In the genomic region with DNA sequence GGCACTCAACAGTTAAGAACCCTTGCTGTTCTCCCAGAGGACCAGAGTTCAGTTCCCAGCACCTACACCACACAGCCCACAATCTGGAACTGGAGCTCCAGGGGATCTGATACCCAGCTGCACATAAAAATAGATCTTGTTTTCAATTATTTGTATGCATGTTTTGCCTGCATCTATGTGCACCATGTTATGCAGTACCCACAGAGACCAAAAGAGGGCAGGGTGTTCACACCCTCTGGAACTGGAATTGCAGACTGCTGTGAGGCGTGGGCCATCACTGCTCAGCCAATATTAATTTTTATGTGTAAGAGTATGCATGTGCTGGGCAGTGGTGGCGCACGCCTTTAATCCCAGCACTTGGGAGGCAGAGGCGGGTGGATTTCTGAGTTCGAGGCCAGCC, we compare ENCODE assay signal across 9 mouse cellular contexts. TPM values are rescaled to one million over a fixed set of nuclear protein-coding genes. Genes with fewer than 3 reads are reported as not detected.
DNase-seq lines count a peak whose midpoint lies in the region; ATAC-seq and TF ChIP-seq lines count a peak whose summit lies in the region.
"Had no signal": no experiment of that assay in that cellular context is flagged by ENCODE, and none has a peak within 500 bp of the region (broad histone marks: within the 10 kb centered on the region; RNA-seq: fewer than 3 reads in every experiment).

No protein-coding gene starts in this region.

- H3K4me2 ChIP-seq in forebrain, postnatal 0 days (ENCODE audit: low read depth) = no peak overlapping the region
- H3K4me2 ChIP-seq in forebrain, embryonic 12.5 days = no peak overlapping the region
- no peak overlapping the region for H3K4me2 ChIP-seq in stomach, postnatal 0 days (replicated peaks; ENCODE audit: low read depth)
- H3K4me2 ChIP-seq: stomach, embryonic 15.5 days had no signal

- ATAC-seq in forebrain, postnatal 0 days = no peak
- no peak for ATAC-seq in forebrain, embryonic 12.5 days (ENCODE audit: low FRiP score)
- ATAC-seq in stomach, postnatal 0 days (ENCODE audit: low FRiP score, low TSS enrichment) = no peak
- ATAC-seq in frontal cortex, adult (ENCODE audit: low TSS enrichment) = no peak

- H3K27me3 ChIP-seq in forebrain, postnatal 0 days (ENCODE audit: insufficient read depth, low read length) = no peaks in the 10 kb centered on the region
- H3K27me3 ChIP-seq in forebrain, embryonic 12.5 days = no peaks in the 10 kb centered on the region
- no peaks in the 10 kb centered on the region for H3K27me3 ChIP-seq in stomach, postnatal 0 days (ENCODE audit: control insufficient read depth, insufficient read depth, low read length)
- H3K27me3 ChIP-seq: stomach, embryonic 15.5 days had no signal

- H3K9me3 ChIP-seq in forebrain, postnatal 0 days (ENCODE audit: low read length) = no peaks in the 10 kb centered on the region
- no peaks in the 10 kb centered on the region for H3K9me3 ChIP-seq in forebrain, embryonic 12.5 days
- H3K9me3 ChIP-seq in stomach, postnatal 0 days (ENCODE audit: control insufficient read depth, low read length) = no peaks in the 10 kb centered on the region
- H3K9me3 ChIP-seq: stomach, embryonic 15.5 days had no signal

- no peak overlapping the region for H3K9ac ChIP-seq in forebrain, postnatal 0 days
- H3K9ac ChIP-seq in forebrain, embryonic 12.5 days = no peak overlapping the region
- no peak overlapping the region for H3K9ac ChIP-seq in stomach, postnatal 0 days (ENCODE audit: low read length)
- H3K9ac ChIP-seq: stomach, embryonic 15.5 days had no signal

- H3K36me3 ChIP-seq in forebrain, postnatal 0 days (ENCODE audit: insufficient read depth) = no peaks in the 10 kb centered on the region
- no peaks in the 10 kb centered on the region for H3K36me3 ChIP-seq in forebrain, embryonic 12.5 days (replicated peaks)
- no peaks in the 10 kb centered on the region for H3K36me3 ChIP-seq in stomach, postnatal 0 days (ENCODE audit: control insufficient read depth, insufficient read depth, low read length)
- H3K36me3 ChIP-seq: stomach, embryonic 15.5 days had no signal

- 77% methylated on average over 5 of the region's 5 CpGs for WGBS in forebrain, postnatal 0 days
- WGBS in forebrain, embryonic 12.5 days = 78% methylated on average over 5 of the region's 5 CpGs
- 66% methylated on average over 5 of the region's 5 CpGs for WGBS in bone marrow, adult 2 months
- 64% methylated on average over 5 of the region's 5 CpGs for WGBS in lung, adult 2 months
- WGBS in stomach, postnatal 0 days = 75% methylated on average over 5 of the region's 5 CpGs

- no peak overlapping the region for H3K27ac ChIP-seq in forebrain, postnatal 0 days (ENCODE audit: low read depth, low read length)
- H3K27ac ChIP-seq in forebrain, embryonic 12.5 days = no peak overlapping the region
- H3K27ac ChIP-seq in bone marrow, adult 2 months (ENCODE audit: control insufficient read depth, insufficient read depth, low read depth, low read length, poor library complexity) = no peak overlapping the region
- no peak overlapping the region for H3K27ac ChIP-seq in stomach, postnatal 0 days (replicated peaks)
- H3K27ac ChIP-seq: stomach, embryonic 15.5 days had no signal

- H3K4me3 ChIP-seq in forebrain, postnatal 0 days (ENCODE audit: low read depth, low read length) = no peak overlapping the region
- H3K4me3 ChIP-seq in forebrain, embryonic 12.5 days (replicated peaks) = no peak overlapping the region
- no peak overlapping the region for H3K4me3 ChIP-seq in bone marrow, adult 2 months (replicated peaks; ENCODE audit: control insufficient read depth, low read depth, low read length)
- no peak overlapping the region for H3K4me3 ChIP-seq in lung, adult 2 months (replicated peaks; ENCODE audit: extremely low read depth, low read depth, low read length)
- H3K4me3 ChIP-seq in stomach, postnatal 0 days (ENCODE audit: low read depth, low read length) = no peak overlapping the region
- H3K4me3 ChIP-seq: stomach, embryonic 15.5 days had no signal

- DNase-seq in forebrain, postnatal 0 days = no peak
- DNase-seq in 416B (ENCODE audit: low read depth) = peak; percentile 69
- DNase-seq in lung, adult 2 months = peak; percentile 57
- peak; percentile 63 for DNase-seq in stomach, postnatal 0 days (ENCODE audit: low spot score)
- no peak for DNase-seq in layer of hippocampus, postnatal 25 days (ENCODE audit: extremely low spot score in 1 of 2, low spot score in 1 of 2)

- no peak for TF ChIP-seq POLR2A in bone marrow, adult 2 months (IDR thresholded peaks at IDR 0.05; ENCODE audit: borderline replicate concordance, control insufficient read depth, low read depth, low read length)
- TF ChIP-seq POLR2A in lung, adult 2 months (IDR thresholded peaks at IDR 0.05; ENCODE audit: borderline replicate concordance, extremely low read depth, low read depth, low read length) = no peak

- TF ChIP-seq EP300 in stomach, postnatal 0 days (optimal IDR thresholded peaks at IDR 0.05) = no peak

- peak; percentile 57 for TF ChIP-seq CTCF in forebrain, postnatal 0 days (IDR thresholded peaks at IDR 0.05; ENCODE audit: low read depth)
- peak; percentile 68 for TF ChIP-seq CTCF in bone marrow, adult 2 months (IDR thresholded peaks at IDR 0.05; ENCODE audit: control insufficient read depth, insufficient read depth, low read length)
- peak; percentile 77 for TF ChIP-seq CTCF in lung, adult 2 months (IDR thresholded peaks at IDR 0.05; ENCODE audit: insufficient read depth, low read length)
- TF ChIP-seq CTCF in stomach, postnatal 0 days (IDR thresholded peaks at IDR 0.05; ENCODE audit: low read depth) = peak; percentile 76

- H3K4me1 ChIP-seq in forebrain, postnatal 0 days (ENCODE audit: insufficient read depth) = no peaks in the 10 kb centered on the region
- peaks cover 7% of the 10 kb centered on the region for H3K4me1 ChIP-seq in forebrain, embryonic 12.5 days
- H3K4me1 ChIP-seq in bone marrow, adult 2 months (ENCODE audit: control insufficient read depth, insufficient read depth, low read length) = no peaks in the 10 kb centered on the region
- 0 out of 2 replicates have a peak, but pooled peaks cover 2% of the 10 kb centered on the region for H3K4me1 ChIP-seq in lung, adult 2 months (ENCODE audit: control insufficient read depth, insufficient read depth, low read length)
- H3K4me1 ChIP-seq in stomach, postnatal 0 days (replicated peaks; ENCODE audit: control insufficient read depth, insufficient read depth) = no peaks in the 10 kb centered on the region; the same call in 1 of the 2 replicates

RNA-seq across cellular contexts. Expression of a gene that starts 4.6 kb away (rescaled TPM):
- total RNA-seq in forebrain, postnatal 0 days (2014; rRNA removed) = 26.9 and 28.9 TPM in 2 replicates
- 31.8 and 36.6 TPM in 2 replicates for polyA plus RNA-seq in forebrain, postnatal 0 days (2015; fragmentation: Nextera tagmentation; extraction: Ambion mirVana)
- 19.6 and 23.0 TPM in 2 replicates for polyA plus RNA-seq in forebrain, embryonic 12.5 days (2016; fragmentation: Nextera tagmentation; extraction: Ambion mirVana)
- polyA plus RNA-seq in bone marrow, adult 2 months (2011; ENCODE audit: insufficient read depth, insufficient read length, low replicate concordance, missing spikeins) = 4.9 and 9.1 TPM in 2 replicates
- polyA plus RNA-seq in lung, adult 2 months (2012; rRNA removed) = 23.3 and 23.5 TPM in 2 replicates
- 9.4 and 11.3 TPM in 2 replicates for polyA plus RNA-seq in stomach, postnatal 0 days (2015; fragmentation: Nextera tagmentation; extraction: Ambion mirVana)
- total RNA-seq in layer of hippocampus, postnatal 25 days (2021) = 10 to 100 TPM; 78.7 to 83.9 TPM

RNA-seq across cellular contexts. Expression of a gene that starts 4.8 kb away (rescaled TPM):
- 66.1 and 79.5 TPM in 2 replicates for total RNA-seq in forebrain, postnatal 0 days (2014; rRNA removed)
- 84.5 and 88.6 TPM in 2 replicates for polyA plus RNA-seq in forebrain, postnatal 0 days (2015; fragmentation: Nextera tagmentation; extraction: Ambion mirVana)
- 126 and 129 TPM in 2 replicates for polyA plus RNA-seq in forebrain, embryonic 12.5 days (2016; fragmentation: Nextera tagmentation; extraction: Ambion mirVana)
- 22.4 and 33.5 TPM in 2 replicates for polyA plus RNA-seq in bone marrow, adult 2 months (2011; ENCODE audit: insufficient read depth, insufficient read length, low replicate concordance, missing spikeins)
- polyA plus RNA-seq in lung, adult 2 months (2012; rRNA removed) = 87.2 and 122 TPM in 2 replicates
- polyA plus RNA-seq in stomach, postnatal 0 days (2015; fragmentation: Nextera tagmentation; extraction: Ambion mirVana) = 44.6 and 47.6 TPM in 2 replicates
- 10 to 100 TPM; 51.1 to 53.1 TPM for total RNA-seq in layer of hippocampus, postnatal 25 days (2021)

RNA-seq across cellular contexts. Expression of a gene that starts 40.7 kb away (rescaled TPM):
- total RNA-seq in forebrain, postnatal 0 days (2014; rRNA removed) = 1.3 and 1.4 TPM in 2 replicates
- polyA plus RNA-seq in forebrain, postnatal 0 days (2015; fragmentation: Nextera tagmentation; extraction: Ambion mirVana) = 3.3 and 4.4 TPM in 2 replicates
- polyA plus RNA-seq in forebrain, embryonic 12.5 days (2016; fragmentation: Nextera tagmentation; extraction: Ambion mirVana) = 11.8 and 14.6 TPM in 2 replicates
- polyA plus RNA-seq in bone marrow, adult 2 months (2011; ENCODE audit: insufficient read depth, insufficient read length, low replicate concordance, missing spikeins) = 1.9 TPM in 1 of 2 replicates, not detected in the other
- 70.8 and 85.0 TPM in 2 replicates for polyA plus RNA-seq in lung, adult 2 months (2012; rRNA removed)
- polyA plus RNA-seq in stomach, postnatal 0 days (2015; fragmentation: Nextera tagmentation; extraction: Ambion mirVana) = 6.9 and 8.3 TPM in 2 replicates
- under 1 TPM; 0.27 to 0.75 TPM for total RNA-seq in layer of hippocampus, postnatal 25 days (2021)

Comparison
In these comparisons a context has a peak if more than half of its experiments do, and no peak if none do; other contexts are left out.
1. DNase-seq: peak in 416B (single experiment), lung, adult 2 months (single experiment) and stomach, postnatal 0 days (single experiment); none in forebrain, postnatal 0 days (single experiment) and layer of hippocampus, postnatal 25 days (0 of 2).
2. Peak in every context shown above with its lines, with median percentiles within 50 percentile points of each other: CTCF ChIP-seq.